Mouse (Mus musculus): ENCODE results near the gene Trim80.

DNA sequence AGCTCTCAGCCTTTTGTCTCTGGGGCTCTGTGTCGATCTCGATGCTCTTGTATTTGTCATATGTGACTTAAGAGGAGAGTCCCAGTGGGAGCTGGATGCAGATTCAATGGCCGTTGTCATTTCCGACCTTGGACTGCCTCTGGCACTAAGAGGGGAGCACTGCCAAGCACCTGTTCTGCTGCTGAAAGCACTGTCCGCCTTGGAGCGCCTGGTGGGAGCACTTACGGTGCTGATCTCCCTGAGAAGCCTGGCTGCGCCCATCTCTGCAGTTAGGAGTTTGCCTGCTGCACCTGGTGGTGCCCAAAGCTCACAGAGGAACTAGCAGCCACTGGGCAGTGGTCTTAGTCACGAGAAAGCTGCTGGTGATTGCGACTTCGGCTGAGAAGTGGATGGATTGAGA lies 42.9 kb downstream of the Trim80 start:
- TF ChIP-seq CTCF (IDR thresholded peaks at IDR 0.05; ENCODE audit: control insufficient read depth, insufficient read depth, insufficient read length) (no peak), FOSL1 (IDR thresholded peaks at IDR 0.05; ENCODE audit: insufficient read depth, low read length, poor library complexity, severe bottlenecking) (no peak), USF1 (IDR thresholded peaks at IDR 0.05; ENCODE audit: low read depth) (no peak)

All from C2C12 (cell line).